Mouse (Mus musculus): ENCODE data around the gene Samd3. TPM values are rescaled to one million over a fixed set of nuclear protein-coding genes. Genes with fewer than 3 reads are reported as not detected.

Samd3 gene
- polyA plus RNA-seq, 1 experiment from 2014 or later, result not detected

DNA sequence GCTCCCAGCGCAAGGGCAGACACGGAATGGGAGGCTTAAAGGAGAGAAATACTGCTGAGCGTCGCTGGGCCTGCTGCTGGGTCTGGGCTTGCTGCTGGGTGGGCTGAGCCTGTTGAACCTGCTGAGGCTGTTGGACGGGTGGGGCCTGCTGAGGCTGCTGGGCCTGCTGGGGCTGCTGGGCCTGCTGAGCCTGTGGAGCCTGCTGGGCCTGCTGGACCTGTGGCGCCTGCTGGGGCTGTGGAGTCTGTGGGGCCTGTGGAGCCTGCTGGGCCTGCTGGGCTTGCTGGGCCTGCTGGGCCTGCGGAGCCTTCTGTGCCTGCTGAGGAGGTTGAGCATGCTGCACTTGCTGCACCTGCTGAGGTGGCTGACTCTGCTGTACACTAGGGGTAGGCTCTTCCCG lies 50.5 kb downstream of the Samd3 start:
- H3K4me2 ChIP-seq (ENCODE audit: low read depth, low read length), result no peak overlapping the region
- no peak overlapping the region for H3K27ac ChIP-seq (ENCODE audit: low read length)
- no peaks in the 10 kb centered on the region for H3K9me3 ChIP-seq (replicated peaks; ENCODE audit: control insufficient read depth, low read length)
- no peaks in the 10 kb centered on the region for H3K27me3 ChIP-seq (ENCODE audit: control insufficient read depth, insufficient read depth, low read depth, low read length)
- no peak overlapping the region for H3K9ac ChIP-seq (ENCODE audit: low read depth, low read length)
- no peaks in the 10 kb centered on the region for H3K4me1 ChIP-seq (ENCODE audit: control insufficient read depth, low read depth, low read length)
- no peak overlapping the region for H3K4me3 ChIP-seq (ENCODE audit: low read depth, low read length)
- WGBS (ENCODE audit: insufficient replicate concordance), result 54% methylated on average over 8 of the region's 8 CpGs
- ATAC-seq (ENCODE audit: low read depth), result no peak
- no peaks in the 10 kb centered on the region; the same call in 1 of the 2 replicates for H3K36me3 ChIP-seq (ENCODE audit: control insufficient read depth, insufficient read depth)

DNA sequence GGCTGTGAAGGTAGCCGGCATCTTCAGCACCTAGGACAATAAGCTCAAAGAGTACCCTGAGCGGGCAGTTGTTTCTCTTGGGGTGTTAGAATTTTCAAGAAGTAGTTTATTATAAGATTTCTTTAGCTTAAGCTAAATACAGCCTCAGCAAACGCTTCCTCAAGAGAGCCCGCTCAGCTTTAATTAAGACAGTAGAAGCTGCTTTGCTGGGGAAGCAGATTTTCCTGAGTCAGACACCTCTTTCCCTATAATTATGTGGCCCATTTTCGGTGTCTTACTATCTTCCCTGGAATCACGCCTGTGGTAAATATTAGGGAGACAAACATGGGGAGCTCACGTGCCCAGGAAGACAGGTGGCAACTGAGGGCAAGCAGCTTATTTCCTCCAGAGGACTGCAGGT lies 57.6 kb downstream of the Samd3 start:
- WGBS (ENCODE audit: insufficient replicate concordance), result 67% methylated on average over 7 of the region's 7 CpGs
- ATAC-seq (ENCODE audit: low read depth), result no peak
- Histone ChIP-seq H3K27me3 (ENCODE audit: control insufficient read depth, insufficient read depth, low read depth, low read length) (no peaks in the 10 kb centered on the region), H3K36me3 (ENCODE audit: control insufficient read depth, insufficient read depth) (no peaks in the 10 kb centered on the region; the same call in 1 of the 2 replicates), H3K4me2 (ENCODE audit: low read depth, low read length) (no peak overlapping the region), H3K4me3 (ENCODE audit: low read depth, low read length) (no peak overlapping the region), H3K27ac (ENCODE audit: low read length) (no peak overlapping the region), H3K4me1 (ENCODE audit: control insufficient read depth, low read depth, low read length) (no peaks in the 10 kb centered on the region), H3K9me3 (replicated peaks; ENCODE audit: control insufficient read depth, low read length) (no peaks in the 10 kb centered on the region), H3K9ac (ENCODE audit: low read depth, low read length) (no peak overlapping the region)

DNA sequence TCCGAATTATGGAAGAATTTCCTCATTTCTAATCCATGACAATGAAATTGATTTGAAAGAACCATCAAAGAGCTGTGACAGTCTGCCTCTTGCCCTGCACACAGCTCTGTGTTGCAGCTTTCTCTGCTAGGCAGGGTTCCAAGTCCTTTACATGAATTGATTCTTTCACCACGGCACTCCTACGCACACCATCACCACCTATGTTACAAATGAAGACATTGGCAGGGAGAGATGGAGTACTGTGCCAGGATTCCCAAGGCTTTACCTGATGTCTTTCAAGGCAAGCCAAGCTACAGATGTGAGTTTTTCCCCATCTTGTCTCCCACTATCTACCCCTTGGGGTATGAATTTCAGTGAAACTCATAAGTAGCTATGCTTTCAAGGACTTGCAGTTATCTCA lies 67.7 kb downstream of the Samd3 start:
- Histone ChIP-seq H3K4me2 (ENCODE audit: low read depth, low read length) (no peak overlapping the region), H3K4me1 (ENCODE audit: control insufficient read depth, low read depth, low read length) (no peaks in the 10 kb centered on the region), H3K36me3 (ENCODE audit: control insufficient read depth, insufficient read depth) (0 out of 2 replicates have a peak, but pooled peaks cover 2% of the 10 kb centered on the region), H3K27ac (ENCODE audit: low read length) (no peak overlapping the region), H3K9me3 (replicated peaks; ENCODE audit: control insufficient read depth, low read length) (no peaks in the 10 kb centered on the region), H3K4me3 (ENCODE audit: low read depth, low read length) (no peak overlapping the region), H3K27me3 (ENCODE audit: control insufficient read depth, insufficient read depth, low read depth, low read length) (no peaks in the 10 kb centered on the region), H3K9ac (ENCODE audit: low read depth, low read length) (no peak overlapping the region)
- 51% methylated on average over 3 of the region's 3 CpGs for WGBS (ENCODE audit: insufficient replicate concordance)
- ATAC-seq (ENCODE audit: low read depth), result no peak

DNA sequence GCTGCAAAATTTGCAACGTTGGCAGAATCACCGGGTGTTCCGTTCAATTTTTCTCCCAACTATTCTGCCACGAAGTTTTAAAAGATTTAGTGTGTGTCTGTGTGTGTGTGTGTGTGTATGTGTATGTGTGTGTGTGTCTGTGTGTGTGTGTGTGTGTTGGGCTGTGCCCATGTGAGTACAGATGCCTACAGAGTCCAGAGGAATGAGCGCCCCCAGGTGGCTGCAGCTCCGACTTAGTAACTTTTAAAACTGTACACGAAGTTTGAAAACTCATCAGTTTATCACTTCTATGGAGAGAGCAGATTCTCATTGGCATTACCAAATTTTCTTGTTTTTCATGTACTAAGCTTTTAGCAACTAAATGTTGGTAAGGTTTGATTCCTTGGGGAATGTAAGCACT lies 68.1 kb downstream of the Samd3 start:
- 80% methylated on average over 7 of the region's 7 CpGs for WGBS (ENCODE audit: insufficient replicate concordance)
- Histone ChIP-seq H3K4me2 (ENCODE audit: low read depth, low read length) (no peak overlapping the region), H3K36me3 (ENCODE audit: control insufficient read depth, insufficient read depth) (no peaks in the 10 kb centered on the region), H3K27me3 (ENCODE audit: control insufficient read depth, insufficient read depth, low read depth, low read length) (no peaks in the 10 kb centered on the region), H3K9me3 (replicated peaks; ENCODE audit: control insufficient read depth, low read length) (no peaks in the 10 kb centered on the region), H3K4me1 (ENCODE audit: control insufficient read depth, low read depth, low read length) (no peaks in the 10 kb centered on the region), H3K9ac (ENCODE audit: low read depth, low read length) (no peak overlapping the region), H3K4me3 (ENCODE audit: low read depth, low read length) (no peak overlapping the region), H3K27ac (ENCODE audit: low read length) (no peak overlapping the region)
- no peak for ATAC-seq (ENCODE audit: low read depth)

DNA sequence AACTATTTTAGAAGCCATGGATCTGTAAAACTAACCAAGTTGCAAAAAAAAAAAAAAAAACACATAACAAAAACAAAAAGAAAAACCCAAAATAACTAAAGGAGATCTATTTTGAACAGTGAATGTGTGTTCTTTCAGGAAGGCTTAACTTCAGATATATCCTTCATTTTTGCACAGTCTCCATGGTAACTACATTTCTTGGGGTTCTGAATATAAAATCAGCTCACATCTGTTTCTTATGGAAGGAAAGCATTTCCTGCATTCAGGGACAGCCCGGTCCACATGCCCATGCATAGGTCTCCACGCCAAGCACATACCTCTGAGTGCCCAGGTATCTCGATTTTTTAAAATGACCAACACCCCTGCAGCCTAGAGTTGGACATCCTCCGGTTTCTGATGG lies 72.8 kb downstream of the Samd3 start:
- Histone ChIP-seq H3K4me3 (ENCODE audit: low read depth, low read length) (no peak overlapping the region), H3K27me3 (ENCODE audit: control insufficient read depth, insufficient read depth, low read depth, low read length) (no peaks in the 10 kb centered on the region), H3K36me3 (ENCODE audit: control insufficient read depth, insufficient read depth) (no peaks in the 10 kb centered on the region), H3K9me3 (replicated peaks; ENCODE audit: control insufficient read depth, low read length) (no peaks in the 10 kb centered on the region), H3K4me2 (ENCODE audit: low read depth, low read length) (no peak overlapping the region), H3K4me1 (ENCODE audit: control insufficient read depth, low read depth, low read length) (no peaks in the 10 kb centered on the region), H3K9ac (ENCODE audit: low read depth, low read length) (no peak overlapping the region), H3K27ac (ENCODE audit: low read length) (no peak overlapping the region)
- WGBS (ENCODE audit: insufficient replicate concordance), result 64% methylated on average over 4 of the region's 4 CpGs
- no peak for ATAC-seq (ENCODE audit: low read depth)

DNA sequence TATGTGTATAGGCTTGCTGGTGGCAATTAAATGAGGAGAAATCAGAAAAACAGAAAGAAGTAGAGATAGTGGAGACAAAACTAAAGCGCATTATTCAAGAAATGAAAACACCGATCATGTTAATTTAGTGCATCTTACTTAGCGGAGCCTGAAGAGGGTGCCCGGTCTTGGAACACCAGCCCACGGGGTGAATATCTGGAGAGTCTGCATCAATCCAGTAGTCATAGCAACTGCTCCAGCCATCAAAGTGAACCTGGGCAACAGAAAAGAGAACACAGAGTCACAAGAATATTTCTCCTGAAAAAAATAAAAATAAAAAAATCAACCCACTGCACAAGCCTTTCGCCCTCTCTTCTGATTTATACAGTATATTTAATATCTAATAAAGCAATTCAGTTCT lies 74.0 kb downstream of the Samd3 start:
- no peak overlapping the region for H3K4me3 ChIP-seq (ENCODE audit: low read depth, low read length)
- no peaks in the 10 kb centered on the region for H3K27me3 ChIP-seq (ENCODE audit: control insufficient read depth, insufficient read depth, low read depth, low read length)
- H3K4me1 ChIP-seq (ENCODE audit: control insufficient read depth, low read depth, low read length), result no peaks in the 10 kb centered on the region
- no peaks in the 10 kb centered on the region for H3K36me3 ChIP-seq (ENCODE audit: control insufficient read depth, insufficient read depth)
- no peaks in the 10 kb centered on the region for H3K9me3 ChIP-seq (replicated peaks; ENCODE audit: control insufficient read depth, low read length)
- H3K27ac ChIP-seq (ENCODE audit: low read length), result no peak overlapping the region
- 86% methylated on average over 6 of the region's 6 CpGs for WGBS (ENCODE audit: insufficient replicate concordance)
- ATAC-seq (ENCODE audit: low read depth), result no peak
- H3K9ac ChIP-seq (ENCODE audit: low read depth, low read length), result no peak overlapping the region
- H3K4me2 ChIP-seq (ENCODE audit: low read depth, low read length), result no peak overlapping the region

DNA sequence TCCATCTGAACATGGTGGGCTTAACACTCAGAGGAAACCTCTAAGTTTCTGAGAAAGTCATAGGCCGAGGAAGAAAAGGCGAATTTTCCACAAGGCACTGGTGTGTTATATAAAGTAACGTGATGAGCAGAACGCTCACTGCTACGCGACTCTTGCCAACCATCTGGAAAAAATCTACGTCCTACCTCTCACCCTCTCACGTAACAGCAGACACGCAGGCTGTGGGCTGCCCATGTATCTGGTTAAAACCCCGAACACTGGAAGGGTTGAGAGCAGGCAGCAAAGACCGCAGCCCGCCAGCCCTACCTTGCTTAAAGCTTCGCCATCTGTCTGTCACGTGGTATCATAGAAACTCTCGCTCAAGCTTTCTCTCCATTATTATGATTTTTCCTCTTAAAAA lies 84.8 kb downstream of the Samd3 start:
- Histone ChIP-seq H3K9me3 (replicated peaks; ENCODE audit: control insufficient read depth, low read length) (no peaks in the 10 kb centered on the region), H3K4me1 (ENCODE audit: control insufficient read depth, low read depth, low read length) (no peaks in the 10 kb centered on the region), H3K27ac (ENCODE audit: low read length) (no peak overlapping the region), H3K4me2 (ENCODE audit: low read depth, low read length) (no peak overlapping the region), H3K36me3 (ENCODE audit: control insufficient read depth, insufficient read depth) (no peaks in the 10 kb centered on the region; the same call in 1 of the 2 replicates), H3K27me3 (ENCODE audit: control insufficient read depth, insufficient read depth, low read depth, low read length) (no peaks in the 10 kb centered on the region), H3K9ac (ENCODE audit: low read depth, low read length) (no peak overlapping the region), H3K4me3 (ENCODE audit: low read depth, low read length) (no peak overlapping the region)
- WGBS (ENCODE audit: insufficient replicate concordance), result 79% methylated on average over 15 of the region's 15 CpGs
- ATAC-seq (ENCODE audit: low read depth), result no peak

DNA sequence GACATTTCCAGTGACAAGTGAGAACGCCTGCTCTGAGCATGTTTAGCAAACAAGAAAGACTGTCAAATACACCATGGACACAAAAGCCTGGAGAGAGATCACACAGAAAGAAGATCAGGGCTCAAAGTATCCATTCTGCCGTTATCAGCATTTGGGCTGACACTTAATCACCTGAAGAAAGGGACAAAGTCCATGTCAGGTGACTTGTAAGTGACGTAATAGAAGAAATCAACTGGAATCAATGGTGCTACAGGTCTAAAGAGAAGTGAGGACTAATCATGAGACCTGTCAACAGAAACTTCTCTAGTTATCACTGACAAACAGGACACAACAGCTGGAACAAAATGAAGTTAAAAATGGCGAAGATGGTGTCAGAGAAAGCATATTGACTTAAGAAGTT lies 91.2 kb downstream of the Samd3 start:
- WGBS (ENCODE audit: insufficient replicate concordance), result 55% methylated on average over 4 of the region's 4 CpGs

More for the DNA sequence above, 91.2 kb downstream of the Samd3 start:
- no peaks in the 10 kb centered on the region for H3K9me3 ChIP-seq (replicated peaks; ENCODE audit: control insufficient read depth, low read length)
- no peak overlapping the region for H3K9ac ChIP-seq (ENCODE audit: low read depth, low read length)
- ATAC-seq (ENCODE audit: low read depth), result no peak
- H3K4me2 ChIP-seq (ENCODE audit: low read depth, low read length), result no peak overlapping the region
- H3K27ac ChIP-seq (ENCODE audit: low read length), result no peak overlapping the region
- H3K27me3 ChIP-seq (ENCODE audit: control insufficient read depth, insufficient read depth, low read depth, low read length), result no peaks in the 10 kb centered on the region
- no peak overlapping the region for H3K4me3 ChIP-seq (ENCODE audit: low read depth, low read length)
- no peaks in the 10 kb centered on the region for H3K4me1 ChIP-seq (ENCODE audit: control insufficient read depth, low read depth, low read length)
- no peaks in the 10 kb centered on the region; the same call in 1 of the 2 replicates for H3K36me3 ChIP-seq (ENCODE audit: control insufficient read depth, insufficient read depth)

Measured in liver, embryonic 16.5 days (tissue).